11 mouse cellular contexts compared by ENCODE assay signal in the genomic region with DNA sequence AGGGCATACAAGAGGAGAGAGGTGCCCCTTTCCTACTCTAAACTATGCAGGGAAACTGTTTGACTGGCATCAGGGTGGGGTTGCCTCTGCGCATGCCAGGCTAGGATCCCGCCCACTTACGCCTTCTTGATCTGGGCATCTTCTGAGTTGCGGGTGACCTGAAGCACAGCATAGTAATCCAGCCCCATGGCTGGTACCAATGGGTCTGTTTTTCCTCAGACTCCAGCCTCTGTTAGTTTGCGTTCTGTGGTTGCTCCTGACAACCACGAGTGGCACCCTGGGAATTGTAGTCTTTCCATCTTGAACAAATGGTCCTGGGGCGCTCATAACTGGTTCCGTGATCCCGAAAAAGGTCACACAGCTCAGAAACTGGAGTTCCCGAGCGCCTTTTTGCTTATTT. TPM values are rescaled to one million over a fixed set of nuclear protein-coding genes. Genes with fewer than 3 reads are reported as not detected.
DNase-seq lines count a peak whose midpoint lies in the region; ATAC-seq and TF ChIP-seq lines count a peak whose summit lies in the region.
"Had no signal": no experiment of that assay in that cellular context is flagged by ENCODE, and none has a peak within 500 bp of the region (broad histone marks: within the 10 kb centered on the region; RNA-seq: fewer than 3 reads in every experiment).

A gene (minus strand): TSS at position 388 of the 400 bp plus-strand sequence.

- H3K4me2 ChIP-seq in hindbrain, embryonic 11.5 days (replicated peaks; ENCODE audit: low read depth, low read length) = 0 out of 2 replicates have a peak within 1 kb of the TSS, but pooled peaks have one; percentile 3
- peak within 1 kb of the TSS; percentile 5 for H3K4me2 ChIP-seq in forebrain, embryonic 16.5 days (ENCODE audit: low read length)
- H3K4me2 ChIP-seq in midbrain, embryonic 15.5 days = peak within 1 kb of the TSS; percentile 4

- no peaks in the 10 kb centered on the region for H3K4me1 ChIP-seq in hindbrain, embryonic 11.5 days (replicated peaks; ENCODE audit: control insufficient read depth, insufficient read depth, low read length)
- H3K4me1 ChIP-seq in hindbrain, embryonic 10.5 days (replicated peaks) = peaks cover 13% of the 10 kb centered on the region; the same call in 1 of the 2 replicates
- no peaks in the 10 kb centered on the region for H3K4me1 ChIP-seq in forebrain, embryonic 16.5 days (replicated peaks; ENCODE audit: control insufficient read depth, insufficient read depth, low read length)
- H3K4me1 ChIP-seq in midbrain, embryonic 15.5 days = 0 out of 2 replicates have a peak, but pooled peaks cover 3% of the 10 kb centered on the region
- H3K4me1 ChIP-seq in kidney, adult 2 months (ENCODE audit: control insufficient read depth, insufficient read depth, low read length) = no peaks in the 10 kb centered on the region

- WGBS in hindbrain, embryonic 11.5 days = 50% methylated on average over 11 of the region's 11 CpGs
- 51% methylated on average over 11 of the region's 11 CpGs for WGBS in hindbrain, embryonic 10.5 days
- 51% methylated on average over 11 of the region's 11 CpGs for WGBS in forebrain, embryonic 16.5 days
- WGBS in midbrain, embryonic 15.5 days = 45% methylated on average over 11 of the region's 11 CpGs
- WGBS in kidney, adult 2 months = 52% methylated on average over 11 of the region's 11 CpGs

- H3K9me3 ChIP-seq in hindbrain, embryonic 11.5 days (ENCODE audit: control insufficient read depth, low read length) = no peaks in the 10 kb centered on the region
- H3K9me3 ChIP-seq in hindbrain, embryonic 10.5 days = no peaks in the 10 kb centered on the region
- H3K9me3 ChIP-seq in forebrain, embryonic 16.5 days (ENCODE audit: control insufficient read depth, low read length) = no peaks in the 10 kb centered on the region
- H3K9me3 ChIP-seq in midbrain, embryonic 15.5 days = no peaks in the 10 kb centered on the region

- no peaks in the 10 kb centered on the region for H3K36me3 ChIP-seq in hindbrain, embryonic 11.5 days (ENCODE audit: control insufficient read depth, insufficient read depth, low read length)
- H3K36me3 ChIP-seq in hindbrain, embryonic 10.5 days = no peaks in the 10 kb centered on the region
- no peaks in the 10 kb centered on the region for H3K36me3 ChIP-seq in forebrain, embryonic 16.5 days (ENCODE audit: control insufficient read depth, insufficient read depth)
- no peaks in the 10 kb centered on the region for H3K36me3 ChIP-seq in midbrain, embryonic 15.5 days (replicated peaks)
- no peaks in the 10 kb centered on the region for H3K36me3 ChIP-seq in kidney, adult 2 months (ENCODE audit: control insufficient read depth, insufficient read depth, low read length)

- peak; percentile 32 for DNase-seq in hindbrain, embryonic 11.5 days (ENCODE audit: low spot score)
- no peak for DNase-seq in hindbrain, embryonic 10.5 days (ENCODE audit: low spot score)
- peak; percentile 58 for DNase-seq in R1 (ENCODE audit: low read depth, low spot score)
- DNase-seq in cerebellum, adult 18-20 months = no peak
- DNase-seq in kidney, adult 11 months = no peak
- no peak for DNase-seq in kidney, adult 2 months
- DNase-seq: adrenal gland, postnatal 10 days; cerebellum, adult 9-11 months; thymus, postnatal 14 days had no signal

- H3K27me3 ChIP-seq in hindbrain, embryonic 11.5 days (ENCODE audit: control insufficient read depth, insufficient read depth, low read length) = no peaks in the 10 kb centered on the region
- H3K27me3 ChIP-seq in hindbrain, embryonic 10.5 days (ENCODE audit: insufficient read depth, poor library complexity, severe bottlenecking) = no peaks in the 10 kb centered on the region
- H3K27me3 ChIP-seq in forebrain, embryonic 16.5 days (replicated peaks; ENCODE audit: control insufficient read depth, insufficient read depth, low read length) = no peaks in the 10 kb centered on the region
- no peaks in the 10 kb centered on the region for H3K27me3 ChIP-seq in midbrain, embryonic 15.5 days (replicated peaks)
- H3K27me3 ChIP-seq in kidney, adult 2 months (replicated peaks; ENCODE audit: control insufficient read depth, insufficient read depth, low read length) = no peaks in the 10 kb centered on the region

- ATAC-seq in hindbrain, embryonic 11.5 days (ENCODE audit: low FRiP score) = no peak
- peak; percentile 38; the same call in 1 of the 2 replicates for ATAC-seq in forebrain, embryonic 16.5 days
- peak; percentile 60 for ATAC-seq in midbrain, embryonic 15.5 days (replicated peaks)

- H3K4me3 ChIP-seq in hindbrain, embryonic 11.5 days (ENCODE audit: low read depth, low read length) = no peak within 1 kb of the TSS
- H3K4me3 ChIP-seq in hindbrain, embryonic 10.5 days = no peak within 1 kb of the TSS
- no peak within 1 kb of the TSS for H3K4me3 ChIP-seq in forebrain, embryonic 16.5 days (replicated peaks; ENCODE audit: low read length)
- H3K4me3 ChIP-seq in midbrain, embryonic 15.5 days = no peak within 1 kb of the TSS
- no peak within 1 kb of the TSS for H3K4me3 ChIP-seq in kidney, adult 2 months (ENCODE audit: insufficient read depth, low read depth, low read length)

- no peak within 1 kb of the TSS for H3K27ac ChIP-seq in hindbrain, embryonic 11.5 days (ENCODE audit: low read depth, low read length)
- H3K27ac ChIP-seq in hindbrain, embryonic 10.5 days = no peak within 1 kb of the TSS
- H3K27ac ChIP-seq in forebrain, embryonic 16.5 days (ENCODE audit: low read length) = no peak within 1 kb of the TSS
- H3K27ac ChIP-seq in midbrain, embryonic 15.5 days = no peak within 1 kb of the TSS
- no peak within 1 kb of the TSS for H3K27ac ChIP-seq in kidney, adult 2 months (ENCODE audit: insufficient read depth, low read depth, low read length)

- TF ChIP-seq CTCF in kidney, adult 2 months (conservative IDR thresholded peaks at IDR 0.05; ENCODE audit: insufficient read depth, insufficient read length, low read depth, low read length) = no peak

- H3K9ac ChIP-seq in hindbrain, embryonic 11.5 days (ENCODE audit: low read depth, low read length) = no peak within 1 kb of the TSS
- no peak within 1 kb of the TSS for H3K9ac ChIP-seq in forebrain, embryonic 16.5 days (replicated peaks; ENCODE audit: low read depth, low read length)
- H3K9ac ChIP-seq in midbrain, embryonic 15.5 days = no peak within 1 kb of the TSS

- TF ChIP-seq POLR2A in kidney, adult 2 months (IDR thresholded peaks at IDR 0.05; ENCODE audit: low read depth, low read length) = no peak

RNA-seq across cellular contexts. Expression of the gene that starts here (rescaled TPM):
- 7.1 and 7.8 TPM in 2 replicates for polyA plus RNA-seq in hindbrain, embryonic 11.5 days (2014; fragmentation: Nextera tagmentation; extraction: Ambion mirVana)
- polyA plus RNA-seq in hindbrain, embryonic 10.5 days (2016; fragmentation: Nextera tagmentation; extraction: Ambion mirVana) = 1.9 and 9.2 TPM in 2 replicates
- 3.0 and 3.3 TPM in 2 replicates for polyA plus RNA-seq in forebrain, embryonic 16.5 days (2015; fragmentation: Nextera tagmentation; extraction: Ambion mirVana)
- 3.7 and 4.9 TPM in 2 replicates for polyA plus RNA-seq in midbrain, embryonic 15.5 days (2015; fragmentation: Nextera tagmentation; extraction: Ambion mirVana)
- polyA plus RNA-seq in kidney, adult 2 months (2012; rRNA removed) = 0.36 and 0.58 TPM in 2 replicates

Comparison
In these comparisons a context has a peak if more than half of its experiments do, and no peak if none do; other contexts are left out.
1. DNase-seq: peak in hindbrain, embryonic 11.5 days (single experiment) and R1 (single experiment); none in hindbrain, embryonic 10.5 days (single experiment), cerebellum, adult 18-20 months (0 of 2), kidney, adult 11 months (single experiment) and kidney, adult 2 months (single experiment).
2. Peak in every context shown above with its lines, with median percentiles within 50 percentile points of each other: H3K4me2 ChIP-seq.